ENCODE assay signal across 9 mouse cellular contexts in genomic region chr12:38788621-38789020, GRCm38 (mm10). TPM values are rescaled to one million over a fixed set of nuclear protein-coding genes. Genes with fewer than 3 reads are reported as not detected.
A peak's percentile ranks its signal among the peaks of the same experiment; 100 is the strongest.
DNase-seq lines count a peak whose midpoint lies in the region; ATAC-seq lines count a peak whose summit lies in the region.
"Had no signal": no experiment of that assay in that cellular context is flagged by ENCODE, and none has a peak within 500 bp of the region (broad histone marks: within the 10 kb centered on the region; RNA-seq: fewer than 3 reads in every experiment).

No protein-coding gene starts in this region.

- no peak overlapping the region for H3K9ac ChIP-seq in heart, embryonic 11.5 days (ENCODE audit: low read depth, low read length)
- no peak overlapping the region for H3K9ac ChIP-seq in kidney, embryonic 14.5 days (ENCODE audit: low read depth, low read length)
- H3K9ac ChIP-seq: liver, embryonic 14.5 days had no signal

- no peak overlapping the region for H3K4me3 ChIP-seq in heart, embryonic 11.5 days (ENCODE audit: low read depth, low read length)
- no peak overlapping the region for H3K4me3 ChIP-seq in kidney, embryonic 14.5 days (ENCODE audit: low read length)

- no peaks in the 10 kb centered on the region for H3K9me3 ChIP-seq in heart, embryonic 11.5 days (replicated peaks; ENCODE audit: control insufficient read depth, low read length)
- no peaks in the 10 kb centered on the region for H3K9me3 ChIP-seq in kidney, embryonic 14.5 days (ENCODE audit: control insufficient read depth, low read length)

- DNase-seq in layer of hippocampus, adult 9-11 months, result peak; percentile 25
- DNase-seq in layer of hippocampus, adult 9-10 months (ENCODE audit: low spot score), result no peak
- peak; percentile 22 for DNase-seq in ES-CJ7 (ENCODE audit: low read depth, low spot score)

- H3K4me1 ChIP-seq in heart, embryonic 11.5 days (ENCODE audit: control insufficient read depth, insufficient read depth, low read length), result no peaks in the 10 kb centered on the region
- H3K4me1 ChIP-seq in kidney, embryonic 14.5 days (ENCODE audit: control insufficient read depth, insufficient read depth, low read length), result peaks cover under 1% of the 10 kb centered on the region; the same call in 1 of the 2 replicates

- no peak overlapping the region; the same call in 1 of the 2 replicates for H3K27ac ChIP-seq in heart, embryonic 11.5 days (ENCODE audit: low read depth, low read length)
- no peak overlapping the region for H3K27ac ChIP-seq in kidney, embryonic 14.5 days (ENCODE audit: low read depth, low read length)
- H3K27ac ChIP-seq: liver, embryonic 14.5 days had no signal

- H3K27me3 ChIP-seq in heart, embryonic 11.5 days (ENCODE audit: control insufficient read depth, insufficient read depth, low read length), result no peaks in the 10 kb centered on the region
- H3K27me3 ChIP-seq in kidney, embryonic 14.5 days (ENCODE audit: control insufficient read depth, insufficient read depth, low read length), result no peaks in the 10 kb centered on the region

- no peaks in the 10 kb centered on the region for H3K36me3 ChIP-seq in heart, embryonic 11.5 days (ENCODE audit: control insufficient read depth, insufficient read depth, low read length)
- H3K36me3 ChIP-seq in kidney, embryonic 14.5 days (ENCODE audit: control insufficient read depth, insufficient read depth, low read length), result no peaks in the 10 kb centered on the region

- 56% methylated on average over 6 of the region's 6 CpGs for WGBS in heart, embryonic 11.5 days (ENCODE audit: insufficient replicate concordance)
- 29% methylated on average over 6 of the region's 6 CpGs for WGBS in kidney, embryonic 14.5 days

- ATAC-seq in common myeloid progenitor, adult 5-6 weeks (replicated peaks; ENCODE audit: low read depth, poor library complexity, severe bottlenecking), result peak; percentile 60
- no peak for ATAC-seq in heart, embryonic 11.5 days (replicated peaks; ENCODE audit: insufficient number of reproducible peaks, low FRiP score, low TSS enrichment)
- ATAC-seq in kidney, embryonic 14.5 days (ENCODE audit: low FRiP score, low TSS enrichment), result peak; percentile 86
- peak; percentile 43; the same call in 1 of the 2 replicates for ATAC-seq in megakaryocyte, adult 5-6 weeks (ENCODE audit: poor library complexity, severe bottlenecking)
- no peak for ATAC-seq in erythroblast, adult 5-6 weeks (replicated peaks; ENCODE audit: low FRiP score, poor library complexity, severe bottlenecking)

- peak overlapping the region; percentile 17; the same call in 1 of the 2 replicates for H3K4me2 ChIP-seq in heart, embryonic 11.5 days
- H3K4me2 ChIP-seq in kidney, embryonic 14.5 days (replicated peaks; ENCODE audit: low read depth, low read length), result peak overlapping the region; percentile 8; the same call in 1 of the 2 replicates

RNA-seq across cellular contexts. Expression of gene Etv1, which starts 9.4 kb away (rescaled TPM):
- total RNA-seq in common myeloid progenitor, adult 5-6 weeks (2017), result 0.09 and 7.3 TPM in 2 replicates
- polyA plus RNA-seq in heart, embryonic 11.5 days (2014; fragmentation: Nextera tagmentation; extraction: Ambion mirVana), result 28.2 and 29.8 TPM in 2 replicates
- 9.3 and 12.7 TPM in 2 replicates for polyA plus RNA-seq in kidney, embryonic 14.5 days (2014; fragmentation: Nextera tagmentation; extraction: Ambion mirVana)
- total RNA-seq in megakaryocyte, adult 5-6 weeks (2015), result 1.1 and 1.6 TPM in 2 replicates
- total RNA-seq in megakaryocyte, adult 5-6 weeks (2017), result 0.59 and 2.5 TPM in 2 replicates
- 0.38 and 0.84 TPM in 2 replicates for total RNA-seq in erythroblast, adult 5-6 weeks (2015; ENCODE audit: low replicate concordance)
- total RNA-seq in erythroblast, adult 5-6 weeks (2017; ENCODE audit: low replicate concordance), result 1.0 and 1.7 TPM in 2 replicates

Comparison
In these comparisons a context has a peak if more than half of its experiments do, and no peak if none do; other contexts are left out.
1. ATAC-seq: peak in common myeloid progenitor, adult 5-6 weeks (single experiment), kidney, embryonic 14.5 days (single experiment) and megakaryocyte, adult 5-6 weeks (single experiment); none in heart, embryonic 11.5 days (single experiment) and erythroblast, adult 5-6 weeks (single experiment).